Mouse (Mus musculus) stomach, postnatal 0 days (tissue): ENCODE data around the gene Ptpn14.

ENCODE experiments used
- CTCF ChIP-seq: IDR thresholded peaks from 2 replicates; pipeline ENCODE4 v1.5.1; 2016; ENCODE audit warnings: antibody characterized with exemption, low read depth, mild to moderate bottlenecking, moderate library complexity
- EP300 ChIP-seq: optimal IDR thresholded peaks from 2 replicates; pipeline ENCODE3; 2016; ENCODE audit warnings: antibody characterized with exemption

DNA sequence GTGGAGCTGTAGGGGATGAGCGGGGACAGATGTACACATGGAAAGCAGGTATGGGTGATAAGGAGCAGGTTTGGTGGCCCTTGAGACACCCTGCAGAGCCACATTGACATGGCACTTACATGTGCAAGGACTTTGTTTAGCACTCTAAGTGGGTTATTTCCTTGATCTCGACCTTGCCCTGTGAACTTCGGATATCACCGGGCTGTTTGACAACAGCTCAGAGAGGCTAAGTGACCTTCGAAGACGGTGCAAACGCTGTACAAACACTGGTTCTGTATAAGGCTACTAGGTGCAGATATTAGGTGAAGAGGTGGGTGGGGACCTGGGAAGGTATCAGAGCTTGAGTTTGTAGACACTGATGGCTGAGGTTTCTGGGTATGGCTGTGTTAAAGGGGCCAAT is 12.0 kb downstream of the Ptpn14 start:
- TF ChIP-seq EP300 (no peak), CTCF (no peak)
